Mouse (Mus musculus) brain, embryonic 14.5 days (tissue): ENCODE measurements at regions not wholly inside any gene's neighbourhood (a gene's known extent, or its start where the extent isn't known, plus 50 kb on each side); places are given as distances from the start of the nearest gene placed in this dataset.

Experiments
- CTCF ChIP-seq: fragments of 200-500 bp; IDR thresholded peaks from 2 replicates; pipeline ENCODE4 v1.5.1; 2012; ENCODE audit warnings: inconsistent platforms, mild to moderate bottlenecking, moderate library complexity, borderline replicate concordance; ENCODE audit not compliant: insufficient read depth, insufficient read length; ENCODE audit errors: extremely low read depth
- POLR2A ChIP-seq: fragments of 200-500 bp; IDR thresholded peaks from 2 replicates; pipeline ENCODE4 v1.6.1; 2012; ENCODE audit warnings: mild to moderate bottlenecking, inconsistent platforms, borderline replicate concordance; ENCODE audit not compliant: poor library complexity, insufficient read depth, insufficient read length, severe bottlenecking; ENCODE audit errors: extremely low read depth

GRCm38 (mm10) chr6:26650101-26650500 lies 841.1 kb upstream of the Pot1a start:
- TF ChIP-seq CTCF (no peak), POLR2A (no peak)
